Mouse (Mus musculus) brain, adult 10 weeks (tissue): ENCODE data around the gene Gm13278. TPM values are rescaled to one million over a fixed set of nuclear protein-coding genes. Genes with fewer than 3 reads are reported as not detected.

ENCODE experiments used
- polyA plus RNA-seq: library from polyadenylated mRNA; stranded (reverse); fragments of 350-450 nt; fragmentation: Illumina TruSeq; extraction: RNeasy Lipid Tissue Mini Kit (QIAGEN cat#74804); gene quantifications from one replicate; pipeline ENCODE4 v1.2.3, GENCODE M21; 2015; ENCODE audit warnings: low read depth, low replicate concordance

Gm13278 gene
- polyA plus RNA-seq, 1 experiment from 2014 or later = not detected

Other genes with a start within 250 kb of the Gm13278 start
- not detected for gene Ifna15, start 233.3 kb upstream of the Gm13278 start, polyA plus RNA-seq
- gene Ifna14, start 219.8 kb upstream of the Gm13278 start, polyA plus RNA-seq = not detected
- gene Ifna9, start 199.2 kb upstream of the Gm13278 start, polyA plus RNA-seq = not detected
- not detected for gene Ifna12, start 188.2 kb upstream of the Gm13278 start, polyA plus RNA-seq
- gene C87499, start 157.1 kb upstream of the Gm13278 start, polyA plus RNA-seq = not detected
- not detected for gene Ifna13, start 147.1 kb upstream of the Gm13278 start, polyA plus RNA-seq
- gene Ifna16, start 114.6 kb upstream of the Gm13278 start, polyA plus RNA-seq = not detected
- not detected for gene Ifna2, start 107.6 kb upstream of the Gm13278 start, polyA plus RNA-seq
- not detected for gene Ifnab, start 100.2 kb upstream of the Gm13278 start, polyA plus RNA-seq
- gene Gm26566, start 69.7 kb upstream of the Gm13278 start, polyA plus RNA-seq = not detected
- gene Klhl9, start 69.1 kb upstream of the Gm13278 start, polyA plus RNA-seq = 77.2 TPM
- not detected for gene Gm13271, start 36.7 kb upstream of the Gm13278 start, polyA plus RNA-seq
- gene Gm13283, start 31.4 kb upstream of the Gm13278 start, polyA plus RNA-seq = not detected
- not detected for gene Gm13290, start 17.7 kb upstream of the Gm13278 start, polyA plus RNA-seq
- gene Gm13289, start 14.6 kb upstream of the Gm13278 start, polyA plus RNA-seq = not detected
- not detected for gene Gm13272, start 11.7 kb upstream of the Gm13278 start, polyA plus RNA-seq
- gene Ifnz, start 9.4 kb upstream of the Gm13278 start, polyA plus RNA-seq = not detected
- not detected for gene Gm13276, start 5.8 kb upstream of the Gm13278 start, polyA plus RNA-seq
- not detected for gene Gm13277, start 2.9 kb upstream of the Gm13278 start, polyA plus RNA-seq
- gene Gm13275, start 2.9 kb downstream of the Gm13278 start, polyA plus RNA-seq = not detected
- gene Gm13279, start 5.8 kb downstream of the Gm13278 start, polyA plus RNA-seq = not detected
- not detected for gene Gm13285, start 8.1 kb downstream of the Gm13278 start, polyA plus RNA-seq
- gene Gm13287, start 11.7 kb downstream of the Gm13278 start, polyA plus RNA-seq = not detected
- not detected for gene Gm13288, start 14.0 kb downstream of the Gm13278 start, polyA plus RNA-seq
- not detected for gene Ifna7, start 24.7 kb downstream of the Gm13278 start, polyA plus RNA-seq
- gene Ifna11, start 28.4 kb downstream of the Gm13278 start, polyA plus RNA-seq = not detected
- gene Ifna6, start 35.9 kb downstream of the Gm13278 start, polyA plus RNA-seq = not detected
- not detected for gene Ifna5, start 44.0 kb downstream of the Gm13278 start, polyA plus RNA-seq
- not detected for gene Ifna4, start 50.3 kb downstream of the Gm13278 start, polyA plus RNA-seq
- not detected for gene Ifna1, start 58.5 kb downstream of the Gm13278 start, polyA plus RNA-seq
- not detected for gene Ifne, start 88.7 kb downstream of the Gm13278 start, polyA plus RNA-seq